Comparison of ENCODE assay signal across 29 mouse cellular contexts in genomic region chr11:3554976-3555375, GRCm38 (mm10). TPM values are rescaled to one million over a fixed set of nuclear protein-coding genes. Genes with fewer than 3 reads are reported as not detected.
"Had no signal": no experiment of that assay in that cellular context is flagged by ENCODE, and none has a peak within 500 bp of the region (broad histone marks: within the 10 kb centered on the region; RNA-seq: fewer than 3 reads in every experiment).

No protein-coding gene starts in this region.

- H3K9ac ChIP-seq: embryonic facial prominence, embryonic 12.5 days; embryonic facial prominence, embryonic 13.5 days; embryonic facial prominence, embryonic 15.5 days; forebrain, embryonic 12.5 days; forebrain, embryonic 13.5 days; forebrain, embryonic 15.5 days; forebrain, postnatal 0 days had no signal

- H3K4me2 ChIP-seq: embryonic facial prominence, embryonic 12.5 days; embryonic facial prominence, embryonic 13.5 days; embryonic facial prominence, embryonic 15.5 days; forebrain, embryonic 12.5 days; forebrain, embryonic 13.5 days; forebrain, embryonic 15.5 days had no signal

- H3K4me1 ChIP-seq: embryonic facial prominence, embryonic 10.5 days; embryonic facial prominence, embryonic 12.5 days; embryonic facial prominence, embryonic 13.5 days; embryonic facial prominence, embryonic 15.5 days; forebrain, embryonic 10.5 days; forebrain, embryonic 12.5 days; forebrain, embryonic 13.5 days; forebrain, embryonic 15.5 days had no signal

- H3K4me3 ChIP-seq: embryonic facial prominence, embryonic 10.5 days; embryonic facial prominence, embryonic 12.5 days; embryonic facial prominence, embryonic 13.5 days; embryonic facial prominence, embryonic 15.5 days; erythroblast, embryonic 14.5 days; forebrain, embryonic 10.5 days; forebrain, embryonic 12.5 days; forebrain, embryonic 13.5 days; forebrain, embryonic 15.5 days; gastrocnemius, adult 2 months; heart, adult 2 months had no signal

- H3K36me3 ChIP-seq: embryonic facial prominence, embryonic 10.5 days; embryonic facial prominence, embryonic 12.5 days; embryonic facial prominence, embryonic 13.5 days; embryonic facial prominence, embryonic 15.5 days; forebrain, embryonic 10.5 days; forebrain, embryonic 12.5 days; forebrain, embryonic 15.5 days had no signal

- ATAC-seq: forebrain, embryonic 13.5 days; forebrain, embryonic 14.5 days; forebrain, embryonic 15.5 days; forebrain, embryonic 16.5 days; forebrain, postnatal 0 days had no signal

- H3K27me3 ChIP-seq: embryonic facial prominence, embryonic 12.5 days; embryonic facial prominence, embryonic 13.5 days; embryonic facial prominence, embryonic 15.5 days; forebrain, embryonic 12.5 days; forebrain, embryonic 13.5 days; forebrain, embryonic 15.5 days had no signal

- H3K27ac ChIP-seq: embryonic facial prominence, embryonic 10.5 days; embryonic facial prominence, embryonic 12.5 days; embryonic facial prominence, embryonic 13.5 days; embryonic facial prominence, embryonic 15.5 days; forebrain, embryonic 10.5 days; forebrain, embryonic 12.5 days; forebrain, embryonic 13.5 days; forebrain, embryonic 15.5 days; gastrocnemius, adult 2 months; heart, adult 2 months had no signal

- DNase-seq: cerebellum, adult 2 months; cerebellum, adult 8-10 months; cerebellum, adult 9-10 months; cerebellum, adult 9-11 months; cerebellum, postnatal 10 days; cerebellum, postnatal 14 days; cerebellum, postnatal 25 days; cerebellum, postnatal 36 days; embryo, embryonic 11 days; forebrain, postnatal 0 days; gastrocnemius, adult 2 months; gastrocnemius, postnatal 10 days; gastrocnemius, postnatal 14 days; gastrocnemius, postnatal 25 days; gastrocnemius, postnatal 36 days; heart, adult 11 months; heart, adult 18-20 months; heart, adult 2 months had no signal

- H3K9me3 ChIP-seq: embryonic facial prominence, embryonic 10.5 days; embryonic facial prominence, embryonic 12.5 days; embryonic facial prominence, embryonic 13.5 days; embryonic facial prominence, embryonic 15.5 days; forebrain, embryonic 10.5 days; forebrain, embryonic 12.5 days; forebrain, embryonic 13.5 days; forebrain, embryonic 15.5 days had no signal

RNA-seq across cellular contexts. Expression of gene Inpp5j, which starts 50.4 kb away (rescaled TPM):
- polyA plus RNA-seq: erythroblast, embryonic 14.5 days had no signal
